Mouse (Mus musculus) kidney, adult 11 months (tissue): Measurements from ENCODE around the gene Mmadhc.

ENCODE experiments used
- DNase-seq: peaks from one replicate; pipeline ENCODE4 v3.0.0; 2022

Mmadhc gene

GRCm38 (mm10) chr2:50296109-50296986 is at the start of gene Mmadhc:
Mmadhc (minus strand) TSS chr2:50296801.
- peak; percentile 93 for DNase-seq

GRCm38 (mm10) chr2:50343598-50343997 is 47.0 kb upstream of the Mmadhc start:
- DNase-seq, result no peak

GRCm38 (mm10) chr2:50339061-50339460 is 42.5 kb upstream of the Mmadhc start:
- no peak for DNase-seq

- no peak for DNase-seq
Measured at GRCm38 (mm10) chr2:50337596-50337995, 41.0 kb upstream of the Mmadhc start.

- DNase-seq, result no peak
Measured at GRCm38 (mm10) chr2:50331716-50332270, 35.2 kb upstream of the Mmadhc start.

GRCm38 (mm10) chr2:50328181-50328580 is 31.6 kb upstream of the Mmadhc start:
- DNase-seq, result no peak

GRCm38 (mm10) chr2:50324799-50325198 is 28.2 kb upstream of the Mmadhc start:
- no peak for DNase-seq

GRCm38 (mm10) chr2:50306663-50307320 is 10.2 kb upstream of the Mmadhc start:
- no peak for DNase-seq

GRCm38 (mm10) chr2:50304824-50305577 is 8.4 kb upstream of the Mmadhc start:
- peak; percentile 53 for DNase-seq

GRCm38 (mm10) chr2:50296987-50297350 is 368 bp upstream of the Mmadhc start:
- DNase-seq, result no peak

GRCm38 (mm10) chr2:50295562-50295961 is 1.0 kb downstream of the Mmadhc start:
- DNase-seq, result no peak

- DNase-seq, result no peak
Measured at GRCm38 (mm10) chr2:50294084-50294483, 2.5 kb downstream of the Mmadhc start.

- DNase-seq, result no peak
Measured at GRCm38 (mm10) chr2:50293572-50293971, 3.0 kb downstream of the Mmadhc start.

- no peak for DNase-seq
Measured at GRCm38 (mm10) chr2:50291901-50292300, 4.7 kb downstream of the Mmadhc start.

GRCm38 (mm10) chr2:50290754-50291153 is 5.8 kb downstream of the Mmadhc start:
- DNase-seq, result no peak

- DNase-seq, result no peak
Measured at GRCm38 (mm10) chr2:50284781-50285180, 11.8 kb downstream of the Mmadhc start.

GRCm38 (mm10) chr2:50284040-50284439 is 12.6 kb downstream of the Mmadhc start:
- peak; percentile 87 for DNase-seq

GRCm38 (mm10) chr2:50276715-50277114 is 19.9 kb downstream of the Mmadhc start:
- no peak for DNase-seq

- DNase-seq, result peak; percentile 55
Measured at GRCm38 (mm10) chr2:50273415-50273814, 23.2 kb downstream of the Mmadhc start.

GRCm38 (mm10) chr2:50272165-50272564 is 24.4 kb downstream of the Mmadhc start:
- no peak for DNase-seq

- DNase-seq, result no peak
Measured at GRCm38 (mm10) chr2:50268514-50268913, 28.1 kb downstream of the Mmadhc start.

- no peak for DNase-seq
Measured at GRCm38 (mm10) chr2:50267046-50267445, 29.6 kb downstream of the Mmadhc start.

GRCm38 (mm10) chr2:50265215-50265785 is 31.3 kb downstream of the Mmadhc start:
- DNase-seq, result no peak
